Mouse (Mus musculus): Measurements from ENCODE around the gene Lamtor1.

DNA sequence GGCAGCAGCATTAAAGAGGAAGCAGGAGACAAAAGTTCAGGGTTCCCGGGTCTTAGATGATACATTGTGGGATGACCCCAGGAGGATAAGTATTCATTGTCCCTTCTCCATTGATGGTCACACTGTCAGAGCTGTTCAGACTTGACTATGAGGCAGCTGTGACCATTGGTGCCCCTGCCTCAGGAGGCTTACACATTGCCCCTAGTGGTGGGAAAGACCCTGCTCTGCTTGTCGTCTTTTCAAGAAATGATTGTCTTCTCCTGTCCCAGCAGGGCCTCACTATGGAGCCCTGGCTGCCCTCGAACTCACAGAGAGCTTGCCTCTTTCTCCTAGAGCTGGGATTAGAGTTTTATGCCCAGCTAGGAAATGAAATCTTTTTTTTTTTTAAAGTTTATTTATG is 6.3 kb downstream of the Lamtor1 start:
- TF ChIP-seq CTCF (IDR thresholded peaks at IDR 0.05; ENCODE audit: extremely low read depth, insufficient read depth, insufficient read length, insufficient replicate concordance) (no peak), POLR2A (IDR thresholded peaks at IDR 0.05; ENCODE audit: low read depth, low read length) (no peak)

Measured in spleen, adult 2 months (tissue).